Mouse (Mus musculus) cortical plate, adult 2 months (tissue): ENCODE results near the gene Tmem150c. TPM values are rescaled to one million over a fixed set of nuclear protein-coding genes. Genes with fewer than 3 reads are reported as not detected.

Source experiments
- H3K27ac ChIP-seq: fragments of 200-500 bp; 2 replicates; pipeline ENCODE4 v1.5.1; 2012; ENCODE audit warnings: low read length, control low read depth, inconsistent platforms; ENCODE audit not compliant: insufficient read depth
- H3K4me1 ChIP-seq: fragments of 200-500 bp; 2 replicates; pipeline ENCODE4 v1.6.1; 2011; ENCODE audit warnings: low read length; ENCODE audit not compliant: control insufficient read depth, insufficient read depth
- H3K4me3 ChIP-seq: fragments of 200-500 bp; 2 replicates; pipeline ENCODE4 v1.5.1; 2011; ENCODE audit warnings: mild to moderate bottlenecking, low read length, control low read depth; ENCODE audit not compliant: insufficient read depth
- CTCF ChIP-seq: fragments of 200-500 bp; IDR thresholded peaks from 2 replicates; pipeline ENCODE4 v1.5.1; 2011; ENCODE audit warnings: mild to moderate bottlenecking, control low read depth, low read length; ENCODE audit not compliant: insufficient read depth; ENCODE audit errors: extremely low read depth
- POLR2A ChIP-seq: fragments of 200-500 bp; IDR thresholded peaks from 2 replicates; pipeline ENCODE4 v1.6.1; 2011; ENCODE audit warnings: mild to moderate bottlenecking, low read length, control low read depth; ENCODE audit not compliant: insufficient read depth; ENCODE audit errors: extremely low read depth
- polyA plus RNA-seq: library from polyadenylated mRNA; depleted of rRNA; stranded (reverse); fragments of >200 nt; gene quantifications from 2 replicates; pipeline ENCODE4 v1.2.3, GENCODE M21; 2012

The Tmem150c gene
- polyA plus RNA-seq, 1 experiment: 18.0 TPM

- H3K4me3 ChIP-seq: no peak overlapping the region
- no peaks in the 10 kb centered on the region; the same call in 1 of the 2 replicates for H3K4me1 ChIP-seq
- no peak overlapping the region for H3K27ac ChIP-seq
- no peak for TF ChIP-seq POLR2A
- TF ChIP-seq CTCF: no peak
Observed at GRCm38 (mm10) chr5:100044621-100045020, 115.0 kb downstream of the Tmem150c start.

DNA sequence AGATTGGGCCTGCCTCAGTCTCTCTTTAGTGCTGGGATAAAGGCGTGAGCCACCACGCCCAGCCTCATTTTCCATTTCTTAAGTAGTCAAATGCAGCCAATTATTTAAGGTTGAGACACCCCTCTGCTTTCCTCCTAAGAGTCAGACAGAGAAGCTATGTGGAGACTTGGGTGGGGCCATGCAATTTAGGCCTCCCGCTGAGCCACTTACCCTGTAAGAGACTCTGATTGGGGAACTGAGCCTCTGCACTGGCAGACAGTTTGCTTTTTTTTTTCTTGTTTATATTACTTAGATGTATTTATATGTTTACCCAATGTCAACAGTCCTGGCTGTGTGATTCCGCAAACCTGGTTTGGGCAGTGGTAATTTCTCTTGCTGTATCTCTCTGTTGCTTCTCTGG, 115.6 kb downstream of the Tmem150c start:
- no peaks in the 10 kb centered on the region; the same call in 1 of the 2 replicates for H3K4me1 ChIP-seq
- no peak for TF ChIP-seq CTCF
- no peak for TF ChIP-seq POLR2A
- H3K4me3 ChIP-seq: no peak overlapping the region
- H3K27ac ChIP-seq: no peak overlapping the region

DNA sequence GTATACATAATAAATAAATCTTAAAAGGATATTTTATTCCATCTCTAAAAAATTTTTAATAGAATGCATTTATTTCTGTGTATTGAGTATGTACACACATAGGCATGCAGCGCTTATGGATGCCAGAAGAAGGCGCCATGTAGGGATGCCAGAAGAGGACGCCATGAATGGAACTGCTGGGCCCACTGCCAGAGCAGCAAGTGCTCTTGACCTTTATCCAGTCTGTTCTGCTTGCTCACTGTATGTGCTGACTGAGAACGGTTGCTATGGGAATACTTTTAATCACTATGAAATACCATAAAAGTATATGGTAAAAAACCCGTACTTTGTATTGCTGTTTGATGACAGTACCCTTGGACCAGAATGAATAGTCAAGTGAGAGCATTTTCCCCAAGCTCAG, 116.2 kb downstream of the Tmem150c start:
- no peaks in the 10 kb centered on the region; the same call in 1 of the 2 replicates for H3K4me1 ChIP-seq
- no peak for TF ChIP-seq CTCF
- TF ChIP-seq POLR2A: no peak
- H3K27ac ChIP-seq: no peak overlapping the region

GRCm38 (mm10) chr5:100042467-100042866, 117.1 kb downstream of the Tmem150c start:
- TF ChIP-seq POLR2A: no peak
- no peak for TF ChIP-seq CTCF
- no peak overlapping the region for H3K27ac ChIP-seq
- no peak overlapping the region for H3K4me3 ChIP-seq
- H3K4me1 ChIP-seq: no peaks in the 10 kb centered on the region; the same call in 1 of the 2 replicates

More for the DNA sequence above, 116.2 kb downstream of the Tmem150c start:
- H3K4me3 ChIP-seq: no peak overlapping the region

DNA sequence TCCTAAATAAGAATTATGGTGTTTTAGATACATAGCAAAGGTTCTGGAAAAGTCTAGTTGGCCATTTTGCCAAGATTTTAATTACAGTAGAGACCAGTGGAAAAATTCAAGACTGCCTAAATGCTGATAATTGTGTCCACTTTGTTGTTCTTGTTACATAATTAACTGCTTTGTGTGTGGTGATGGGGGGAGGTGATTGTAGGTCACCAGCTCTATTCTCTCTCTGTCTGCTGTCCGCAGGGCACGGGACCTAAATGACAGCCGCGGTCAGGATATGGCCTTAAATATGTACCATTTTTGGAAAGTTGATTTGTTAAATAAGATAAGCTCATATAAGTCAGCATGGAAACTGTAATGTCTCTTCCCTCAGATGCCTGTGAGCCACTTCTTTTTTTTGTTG, 118.3 kb downstream of the Tmem150c start:
- TF ChIP-seq POLR2A: no peak
- TF ChIP-seq CTCF: no peak
- Histone ChIP-seq H3K4me3 (no peak overlapping the region; the same call in 1 of the 2 replicates), H3K4me1 (no peaks in the 10 kb centered on the region; the same call in 1 of the 2 replicates), H3K27ac (no peak overlapping the region)

DNA sequence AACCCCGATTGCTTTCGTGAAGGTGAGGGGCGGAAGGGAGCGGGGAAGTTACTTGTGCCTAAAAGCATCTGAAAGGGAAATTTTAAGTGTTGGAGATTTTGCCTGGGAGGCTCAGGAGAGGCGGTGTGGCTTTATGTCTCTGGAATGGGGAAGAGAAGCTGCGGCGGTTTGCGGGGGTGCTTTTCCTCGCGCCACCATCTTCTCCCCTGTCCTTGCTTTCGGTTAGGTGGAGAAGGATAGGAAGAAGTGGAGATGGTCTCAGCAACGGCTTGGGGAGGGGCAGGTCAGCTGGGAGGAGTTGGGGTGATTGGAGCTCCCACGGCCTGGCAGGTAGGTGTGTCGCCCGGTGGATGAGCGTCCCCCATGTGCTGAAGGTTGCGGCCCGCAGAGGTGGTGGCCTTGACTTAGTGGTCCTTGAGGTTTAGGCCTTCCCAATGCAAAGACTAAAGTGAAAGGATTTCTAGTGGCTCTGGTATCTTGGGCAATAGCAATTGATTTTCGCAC, 119.3 kb downstream of the Tmem150c start:
- H3K4me1 ChIP-seq: no peaks in the 10 kb centered on the region; the same call in 1 of the 2 replicates
- H3K27ac ChIP-seq: peak overlapping the region; percentile 43; the same call in 1 of the 2 replicates
- TF ChIP-seq POLR2A (no peak), CTCF (no peak)
- H3K4me3 ChIP-seq: peak overlapping the region; percentile 75

DNA sequence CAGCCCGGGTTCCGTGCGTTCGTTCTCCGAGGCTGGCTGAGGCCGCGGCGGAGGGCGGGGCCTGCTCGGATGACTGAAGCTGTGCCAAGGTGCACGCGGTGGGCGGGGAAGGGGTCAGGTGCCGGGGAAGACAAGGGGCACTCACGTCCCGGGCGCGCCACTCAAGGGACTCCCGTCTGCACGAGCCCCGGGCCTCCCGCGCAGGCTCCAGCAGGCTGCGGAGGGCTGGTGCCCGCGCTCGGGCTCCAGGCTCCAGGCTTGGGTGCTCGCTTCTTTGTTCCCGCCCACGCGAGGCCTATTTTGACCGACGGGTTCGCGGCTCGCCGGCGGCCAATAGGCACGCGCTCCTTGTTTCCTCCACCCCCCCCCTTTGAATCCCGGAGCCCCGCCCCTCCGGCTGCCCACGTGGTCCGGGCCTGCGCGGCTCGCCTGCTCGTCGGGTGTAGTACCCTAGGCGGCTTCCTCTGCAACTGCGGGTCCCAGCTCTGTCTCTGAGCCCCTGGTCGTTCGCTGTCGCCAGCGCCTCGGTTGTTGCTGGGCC, 119.9 kb downstream of the Tmem150c start, which contains the start of the genes Hnrnpdl and Enoph1:
TSS of gene Hnrnpdl (minus strand) at position 63 of the 541 bp plus-strand sequence.
TSS of gene Enoph1 (plus strand) at position 384 of the 541 bp plus-strand sequence.
- Histone ChIP-seq H3K4me3 (peak within 1 kb of the TSS; percentile 75), H3K4me1 (peaks cover 2% of the 10 kb centered on the region; the same call in 1 of the 2 replicates), H3K27ac (peak within 1 kb of the TSS; percentile 99)
- peak; percentile 68; the same call in 1 of the 2 replicates for TF ChIP-seq POLR2A
- TF ChIP-seq CTCF: no peak

GRCm38 (mm10) chr5:100038714-100039601, 120.7 kb downstream of the Tmem150c start:
- Histone ChIP-seq H3K4me3 (peak overlapping the region; percentile 75), H3K27ac (peak overlapping the region; percentile 99), H3K4me1 (peaks cover 4% of the 10 kb centered on the region; the same call in 1 of the 2 replicates)
- peak; percentile 51 for TF ChIP-seq CTCF
- peak; percentile 77 for TF ChIP-seq POLR2A

DNA sequence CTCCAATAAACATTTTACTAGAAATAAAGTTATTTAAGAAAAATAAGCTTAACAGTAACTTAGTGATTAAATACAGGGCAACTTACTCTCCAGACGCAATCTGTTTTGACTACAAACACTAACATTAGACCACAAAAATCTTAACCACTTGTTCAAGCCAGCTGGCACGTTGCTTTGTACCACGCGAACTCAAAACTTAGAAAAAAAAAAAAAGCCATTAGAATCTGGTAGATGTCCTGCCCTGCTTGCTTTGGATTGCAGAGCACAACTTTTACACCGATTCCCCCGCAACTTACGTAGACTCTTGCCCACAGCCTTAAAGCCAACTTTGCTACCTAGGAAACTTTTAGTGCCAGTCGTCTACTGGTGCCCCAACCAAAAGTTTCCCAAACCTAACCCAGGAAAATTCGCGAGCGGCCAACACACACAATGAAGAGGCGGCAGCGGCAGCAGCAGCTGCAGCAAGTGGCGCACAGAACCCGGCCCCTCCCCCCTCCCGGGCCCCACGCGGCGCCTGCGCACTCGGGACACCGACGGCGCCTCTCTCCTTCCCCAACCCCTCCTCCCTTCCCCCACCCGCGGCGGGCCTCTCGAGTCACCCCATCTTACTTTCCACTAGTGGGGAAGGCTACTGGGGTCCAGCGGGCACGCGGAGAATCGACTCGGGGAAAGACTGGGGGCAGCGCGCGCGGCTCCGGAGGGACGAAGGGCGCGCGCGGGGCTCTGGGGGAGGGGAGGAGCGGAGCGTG, 121.5 kb downstream of the Tmem150c start:
- no peak for TF ChIP-seq CTCF
- 0 out of 2 replicates have a peak, but pooled peaks have one; percentile 27 for TF ChIP-seq POLR2A
- H3K4me3 ChIP-seq: peak overlapping the region; percentile 75
- H3K4me1 ChIP-seq: peaks cover 4% of the 10 kb centered on the region; the same call in 1 of the 2 replicates
- H3K27ac ChIP-seq: peak overlapping the region; percentile 99
